Mouse (Mus musculus): Measurements from ENCODE around the gene 4930407I10Rik.

The 4930407I10Rik gene

GRCm38 (mm10) chr15:82058719-82059201, at the start of gene 4930407I10Rik:
TSS of gene 4930407I10Rik (plus strand) at chr15:82059151.
- no peak for DNase-seq (ENCODE audit: low spot score in 2 of 2)

- DNase-seq (ENCODE audit: low spot score in 2 of 2) = no peak
These were observed 47.0 kb upstream of the 4930407I10Rik start for GRCm38 (mm10) chr15:82011947-82012346.

- no peak for DNase-seq (ENCODE audit: low spot score in 2 of 2)
These were observed 44.1 kb upstream of the 4930407I10Rik start for GRCm38 (mm10) chr15:82014745-82015391.

- DNase-seq (ENCODE audit: low spot score in 2 of 2) = peak in 1 of 2 experiments; percentile 22
These were observed 43.4 kb upstream of the 4930407I10Rik start for GRCm38 (mm10) chr15:82015392-82016100.

GRCm38 (mm10) chr15:82016101-82016808, 42.7 kb upstream of the 4930407I10Rik start:
- peak; percentile 98 to 100 for DNase-seq (ENCODE audit: low spot score in 2 of 2)

- no peak for DNase-seq (ENCODE audit: low spot score in 2 of 2)
These were observed 42.1 kb upstream of the 4930407I10Rik start for GRCm38 (mm10) chr15:82016830-82017229.

- no peak for DNase-seq (ENCODE audit: low spot score in 2 of 2)
These were observed 41.5 kb upstream of the 4930407I10Rik start for GRCm38 (mm10) chr15:82017461-82017860.

GRCm38 (mm10) chr15:82019288-82019687, 39.7 kb upstream of the 4930407I10Rik start:
- no peak for DNase-seq (ENCODE audit: low spot score in 2 of 2)

- DNase-seq (ENCODE audit: low spot score in 2 of 2) = no peak
These were observed 36.3 kb upstream of the 4930407I10Rik start for GRCm38 (mm10) chr15:82022535-82023088.

GRCm38 (mm10) chr15:82023965-82024635, 34.9 kb upstream of the 4930407I10Rik start:
- DNase-seq (ENCODE audit: low spot score in 2 of 2) = no peak

GRCm38 (mm10) chr15:82027276-82027675, 31.7 kb upstream of the 4930407I10Rik start:
- no peak for DNase-seq (ENCODE audit: low spot score in 2 of 2)

- DNase-seq (ENCODE audit: low spot score in 2 of 2) = no peak
These were observed 31.2 kb upstream of the 4930407I10Rik start for GRCm38 (mm10) chr15:82027726-82028125.

GRCm38 (mm10) chr15:82032386-82032785, 26.6 kb upstream of the 4930407I10Rik start:
- DNase-seq (ENCODE audit: low spot score in 2 of 2) = no peak

- DNase-seq (ENCODE audit: low spot score in 2 of 2) = no peak
These were observed 25.2 kb upstream of the 4930407I10Rik start, which contains the start of gene Desi1 for GRCm38 (mm10) chr15:82033762-82034161. TSS of gene Desi1 (minus strand) at chr15:82033862.

GRCm38 (mm10) chr15:82035904-82036689, 22.9 kb upstream of the 4930407I10Rik start:
- no peak for DNase-seq (ENCODE audit: low spot score in 2 of 2)

- DNase-seq (ENCODE audit: low spot score in 2 of 2) = no peak
These were observed 18.3 kb upstream of the 4930407I10Rik start for GRCm38 (mm10) chr15:82040650-82041049.

GRCm38 (mm10) chr15:82044166-82044784, 14.7 kb upstream of the 4930407I10Rik start:
- no peak for DNase-seq (ENCODE audit: low spot score in 2 of 2)

GRCm38 (mm10) chr15:82046246-82046891, 12.6 kb upstream of the 4930407I10Rik start:
- no peak for DNase-seq (ENCODE audit: low spot score in 2 of 2)

- DNase-seq (ENCODE audit: low spot score in 2 of 2) = peak; percentile 83 to 91
These were observed 11.7 kb upstream of the 4930407I10Rik start, which contains the start of gene Snu13 for GRCm38 (mm10) chr15:82047080-82047883. TSS of gene Snu13 (minus strand) at chr15:82047598.

Measured in urinary bladder, postnatal 4 days (tissue).